Mouse (Mus musculus): ENCODE data around the gene Dnah11.
"Not testable (repeated sequence)": the region's sequence is repeated elsewhere in the genome, so short reads cannot be mapped to it uniquely, and the experiment has no call there.

DNA sequence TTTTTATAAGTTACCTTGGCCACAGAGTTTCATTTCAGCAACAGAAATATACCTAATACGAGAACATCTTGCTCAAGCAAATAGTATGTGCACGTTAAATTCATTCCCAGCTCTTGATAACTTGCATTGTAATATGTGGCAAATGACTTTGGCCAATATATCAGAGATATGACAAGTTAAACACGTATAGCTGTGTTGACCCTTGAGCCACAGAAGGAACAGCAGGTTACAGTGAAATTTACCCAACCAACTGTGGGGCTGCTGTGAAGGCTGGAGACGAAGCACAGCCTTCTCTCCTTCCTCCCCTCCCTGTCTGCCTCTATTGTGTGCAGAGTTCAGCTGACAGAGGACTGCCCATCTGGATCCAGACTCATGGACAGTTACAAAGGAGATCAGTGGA lies 297.5 kb downstream of the Dnah11 start:
- not testable (repeated sequence) for TF ChIP-seq CTCF (IDR thresholded peaks at IDR 0.05; ENCODE audit: borderline replicate concordance, control insufficient read depth, extremely low read depth, insufficient read depth, low read length, poor library complexity); POLR2A (IDR thresholded peaks at IDR 0.05; ENCODE audit: control insufficient read depth, extremely low read depth, insufficient read depth, low read length, poor library complexity)
